In genomic region chr8:120381865-120382264, GRCm38 (mm10) we compare ENCODE assay signal across 7 mouse cellular contexts.
DNase-seq lines count a peak whose midpoint lies in the region; ATAC-seq and TF ChIP-seq lines count a peak whose summit lies in the region.

No protein-coding gene starts in this region.

- ATAC-seq in intestine, embryonic 16.5 days = no peak

- H3K4me2 ChIP-seq in intestine, embryonic 16.5 days (ENCODE audit: low read depth, low read length) = no peak overlapping the region

- H3K9ac ChIP-seq in intestine, embryonic 16.5 days (ENCODE audit: low read depth, low read length) = no peak overlapping the region

- peaks cover 5% of the 10 kb centered on the region; the same call in 1 of the 2 replicates for H3K9me3 ChIP-seq in forebrain, embryonic 10.5 days
- no peaks in the 10 kb centered on the region for H3K9me3 ChIP-seq in intestine, embryonic 16.5 days (ENCODE audit: control insufficient read depth, low read length)

- intact Hi-C loops in left cerebral cortex, adult 2 months (cut with DNase I) = loop anchor here (1.0 to 5.0 kb wide), 5 partner anchors 30 to 154 kb away; no protein-coding TSS in a partner anchor

- TF ChIP-seq CTCF in left cerebral cortex, adult 2 months (IDR thresholded peaks at IDR 0.05) = no peak

- H3K4me3 ChIP-seq in left cerebral cortex, adult 2 months = no peak overlapping the region
- H3K4me3 ChIP-seq in forebrain, embryonic 10.5 days = no peak overlapping the region
- H3K4me3 ChIP-seq in intestine, embryonic 16.5 days (ENCODE audit: low read length) = no peak overlapping the region

- DNase-seq in left cerebral cortex, adult 2 months (ENCODE audit: extremely low spot score in 1 of 2, low spot score in 2 of 2) = no peak
- DNase-seq in left cerebral cortex, adult 11 months (ENCODE audit: low spot score) = no peak
- no peak for DNase-seq in forebrain, embryonic 10.5 days (ENCODE audit: extremely low spot score, low spot score)
- DNase-seq in retina, embryonic 14.5 days (ENCODE audit: low spot score) = peak; percentile 61
- no peak for DNase-seq in T-cell, adult 2 months (ENCODE audit: low spot score)
- no peak for DNase-seq in kidney, postnatal 10 days

- peak overlapping the region; percentile 72 for H3K27ac ChIP-seq in left cerebral cortex, adult 2 months
- peak overlapping the region; percentile 73 for H3K27ac ChIP-seq in forebrain, embryonic 10.5 days
- H3K27ac ChIP-seq in intestine, embryonic 16.5 days (ENCODE audit: low read length) = peak overlapping the region; percentile 81

- no peaks in the 10 kb centered on the region for H3K36me3 ChIP-seq in forebrain, embryonic 10.5 days (replicated peaks)
- no peaks in the 10 kb centered on the region for H3K36me3 ChIP-seq in intestine, embryonic 16.5 days (ENCODE audit: control insufficient read depth, insufficient read depth, low read length)

- 34% methylated on average over 4 of the region's 4 CpGs for WGBS in forebrain, embryonic 10.5 days
- 70% methylated on average over 4 of the region's 4 CpGs for whole genome bisulfite sequencing in intestine, embryonic 16.5 days

- H3K27me3 ChIP-seq in forebrain, embryonic 10.5 days (ENCODE audit: poor library complexity, severe bottlenecking) = peaks cover 64% of the 10 kb centered on the region
- H3K27me3 ChIP-seq in intestine, embryonic 16.5 days (replicated peaks; ENCODE audit: control insufficient read depth, insufficient read depth, low read length) = no peaks in the 10 kb centered on the region; the same call in 1 of the 2 replicates

- peaks cover 79% of the 10 kb centered on the region for H3K4me1 ChIP-seq in forebrain, embryonic 10.5 days
- peaks cover 42% of the 10 kb centered on the region for H3K4me1 ChIP-seq in intestine, embryonic 16.5 days (ENCODE audit: control insufficient read depth, insufficient read depth, low read length)
